Mouse (Mus musculus): ENCODE measurements around the gene Polr2m.

The Polr2m gene

GRCm38 (mm10) chr9:71475536-71475935 is 10.2 kb downstream of the Polr2m start:
- DNase-seq (ENCODE audit: low spot score in 2 of 2), result no peak

GRCm38 (mm10) chr9:71467434-71467833 is 18.3 kb downstream of the Polr2m start:
- no peak for DNase-seq (ENCODE audit: low spot score in 2 of 2)

DNA sequence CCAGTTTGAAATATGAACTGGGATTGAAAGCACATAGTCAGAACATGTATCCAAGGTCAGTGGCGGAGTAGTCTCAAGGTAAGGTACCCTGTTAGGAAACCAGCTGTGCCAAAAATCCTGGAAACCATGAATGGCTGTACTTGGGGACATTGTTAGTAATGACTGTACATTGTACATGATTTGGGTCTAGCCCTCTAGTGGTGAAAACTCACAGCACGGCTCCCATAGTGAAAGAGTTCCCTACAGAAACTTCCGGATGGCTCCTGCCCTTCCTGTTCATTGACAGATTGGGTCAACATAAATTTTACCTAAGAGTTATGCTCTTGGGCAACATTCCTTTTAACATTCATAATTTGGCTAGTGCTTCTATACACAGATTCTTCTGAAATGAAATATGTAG is 19.6 kb downstream of the Polr2m start:
- DNase-seq (ENCODE audit: low spot score in 2 of 2), result no peak

DNA sequence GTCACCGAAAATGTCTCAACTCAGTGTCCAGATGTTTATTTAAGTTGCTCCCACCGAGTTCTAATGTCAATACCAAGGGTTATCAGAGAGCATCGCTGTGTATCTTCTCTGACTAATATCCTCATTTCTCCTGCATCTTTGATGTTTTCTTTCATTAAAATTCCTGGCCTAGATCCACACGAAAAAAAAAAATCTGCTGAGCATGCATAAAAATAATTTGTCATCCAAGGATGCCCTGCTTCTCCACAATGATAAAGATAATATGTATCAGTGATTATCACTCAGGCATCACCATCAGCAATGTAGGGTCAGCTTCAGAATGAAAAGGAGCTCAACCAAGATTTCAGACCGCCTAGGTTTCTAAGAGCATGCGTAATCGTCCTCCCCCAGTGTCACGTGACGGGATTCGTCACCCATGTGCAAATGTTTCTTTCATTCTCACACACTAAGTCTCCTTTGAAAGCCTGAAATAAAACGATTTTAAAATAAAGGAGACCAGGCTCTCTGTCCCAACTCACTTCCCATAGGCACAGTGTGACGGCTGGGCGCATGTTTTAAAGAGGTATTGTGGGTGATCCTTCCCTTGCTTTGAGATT is 22.6 kb downstream of the Polr2m start:
- no peak for DNase-seq (ENCODE audit: low spot score in 2 of 2)

DNA sequence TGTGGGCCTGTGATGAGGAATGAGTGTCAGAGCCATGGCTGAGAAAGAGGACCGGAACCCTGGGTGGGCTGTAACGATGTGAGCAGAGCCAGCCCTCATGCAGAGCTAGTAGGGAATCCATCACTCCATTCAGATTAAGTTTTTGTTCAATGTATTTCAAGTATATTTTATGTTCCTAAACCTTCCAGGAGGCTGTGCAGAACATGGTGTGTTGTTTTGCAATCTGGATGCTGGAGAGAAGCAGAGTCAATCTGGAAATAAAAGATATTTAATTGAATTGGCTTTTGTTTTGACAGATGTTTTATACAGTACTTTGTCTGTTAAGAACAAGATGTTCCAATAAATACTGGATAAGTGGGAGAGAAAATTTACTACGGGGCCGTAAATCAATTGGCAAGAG is 29.0 kb downstream of the Polr2m start:
- no peak for DNase-seq (ENCODE audit: low spot score in 2 of 2)

DNA sequence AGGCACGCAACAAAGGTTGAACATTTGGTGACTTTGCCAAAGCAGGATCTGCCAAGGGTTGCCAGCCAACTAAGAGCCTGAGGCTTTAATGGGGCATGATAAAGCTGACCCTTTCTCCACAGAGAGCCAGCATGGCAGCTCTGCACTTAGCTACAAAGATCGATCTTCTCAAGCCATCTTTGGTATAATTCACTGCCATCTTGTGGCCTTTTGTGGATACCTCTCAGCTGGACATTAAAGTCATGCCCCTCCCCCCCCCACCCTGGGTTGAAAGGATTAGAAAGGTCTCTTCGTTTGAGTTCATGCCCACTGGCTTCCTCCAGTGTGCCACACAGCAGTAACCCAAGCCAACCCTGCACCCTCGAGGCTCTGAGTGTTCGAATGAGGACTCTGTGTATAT is 31.8 kb downstream of the Polr2m start:
- DNase-seq (ENCODE audit: low spot score in 2 of 2), result no peak

GRCm38 (mm10) chr9:71453352-71453751 is 32.4 kb downstream of the Polr2m start:
- DNase-seq (ENCODE audit: low spot score in 2 of 2), result no peak

- DNase-seq (ENCODE audit: low spot score in 2 of 2), result no peak
Measured at GRCm38 (mm10) chr9:71450626-71451025, 35.1 kb downstream of the Polr2m start.

DNA sequence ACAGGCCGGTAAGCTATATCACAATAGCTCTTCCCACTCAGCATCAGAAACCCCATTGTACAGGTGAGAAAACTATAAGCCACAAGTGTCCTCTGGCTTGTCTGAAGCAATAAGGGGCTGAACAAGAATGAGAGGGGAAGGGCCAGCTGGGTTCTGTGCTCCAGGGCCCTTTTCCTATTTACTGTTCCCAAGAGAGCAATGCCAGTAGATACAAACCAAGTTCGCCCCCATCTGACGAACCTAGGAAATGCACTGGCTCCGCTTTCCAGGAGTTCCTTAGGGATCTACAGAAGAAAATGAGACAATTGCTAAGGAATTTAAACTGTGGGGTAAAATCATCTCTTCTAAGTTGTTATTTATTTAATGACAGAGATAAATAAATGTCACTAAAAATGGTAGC is 38.2 kb downstream of the Polr2m start:
- peak in 1 of 2 experiments; percentile 76 for DNase-seq (ENCODE audit: low spot score in 2 of 2)

GRCm38 (mm10) chr9:71445308-71445707 is 40.4 kb downstream of the Polr2m start:
- no peak for DNase-seq (ENCODE audit: low spot score in 2 of 2)

- DNase-seq (ENCODE audit: low spot score in 2 of 2), result peak in 1 of 2 experiments; percentile 8
Measured at GRCm38 (mm10) chr9:71438146-71438545, 47.6 kb downstream of the Polr2m start.
